Mouse (Mus musculus) embryonic facial prominence, embryonic 11.5 days (tissue): ENCODE data around the gene Rrad. TPM values are rescaled to one million over a fixed set of nuclear protein-coding genes. Genes with fewer than 3 reads are reported as not detected.

Experiments used
- ATAC-seq: fragments of 200-750 bp; cut with Nextera tagmentation; replicated peaks from 2 replicates; pipeline ENCODE4 v1.8.0; 2017; ENCODE audit warnings: low read depth; ENCODE audit not compliant: insufficient number of reproducible peaks, low FRiP score, low TSS enrichment
- DNase-seq: peaks from one replicate; pipeline ENCODE4 v3.0.0-alpha.2; 2015; ENCODE audit warnings: low spot score
- H3K27ac ChIP-seq: fragments of 300-500 bp; sonication (generic); replicated peaks from 2 replicates; pipeline ENCODE4 v1.5.1; 2014; ENCODE audit warnings: mild to moderate bottlenecking, low read depth, low read length, control low read depth
- H3K27me3 ChIP-seq: fragments of 300-500 bp; sonication (generic); 2 replicates; pipeline ENCODE4 v1.6.1; 2014; ENCODE audit warnings: mild to moderate bottlenecking, low read length, moderate library complexity, mixed read lengths; ENCODE audit not compliant: control insufficient read depth, insufficient read depth
- H3K36me3 ChIP-seq: fragments of 300-500 bp; sonication (generic); replicated peaks from 2 replicates; pipeline ENCODE4 v1.6.1; 2014; ENCODE audit warnings: low read depth, mild to moderate bottlenecking, low read length, moderate library complexity, mixed read lengths; ENCODE audit not compliant: control insufficient read depth, insufficient read depth
- H3K4me1 ChIP-seq: fragments of 300-500 bp; sonication (generic); 2 replicates; pipeline ENCODE4 v1.6.1; 2014; ENCODE audit warnings: low read length, mixed read lengths; ENCODE audit not compliant: control insufficient read depth, insufficient read depth
- H3K4me2 ChIP-seq: fragments of 300-500 bp; sonication (generic); 2 replicates; pipeline ENCODE4 v1.6.1; 2014; ENCODE audit warnings: low read depth, mild to moderate bottlenecking, control low read depth, low read length, moderate library complexity
- H3K4me3 ChIP-seq: fragments of 300-500 bp; sonication (generic); 2 replicates; pipeline ENCODE4 v1.5.1; 2014; ENCODE audit warnings: low read depth, low read length, control low read depth
- H3K9ac ChIP-seq: fragments of 300-500 bp; sonication (generic); replicated peaks from 2 replicates; pipeline ENCODE4 v1.6.1; 2014; ENCODE audit warnings: mild to moderate bottlenecking, control low read depth, low read length
- H3K9me3 ChIP-seq: fragments of 300-500 bp; sonication (generic); replicated peaks from 2 replicates; pipeline ENCODE4 v1.6.1; 2016; ENCODE audit warnings: mild to moderate bottlenecking, low read length, inconsistent platforms, mixed read lengths; ENCODE audit not compliant: control insufficient read depth
- WGBS: fragments of 180-500 bp; shearing (Covaris S2); extraction: QIAGEN DNeasy Blood & Tissue Kit; methylation state at CpG from one replicate; pipeline ENCODE4 v1.1.7; 2014; 5-methylcytosine and 5-hydroxymethylcytosine counted together
- polyA plus RNA-seq: library from polyadenylated mRNA; unstranded; fragments of >200 nt; fragmentation: Nextera tagmentation; extraction: Ambion mirVana; gene quantifications from 2 replicates; pipeline ENCODE4 v1.2.1, GENCODE M21; 2014

Gene Rrad
- polyA plus RNA-seq, 1 experiment from 2014 or later: 3.6 TPM

DNA sequence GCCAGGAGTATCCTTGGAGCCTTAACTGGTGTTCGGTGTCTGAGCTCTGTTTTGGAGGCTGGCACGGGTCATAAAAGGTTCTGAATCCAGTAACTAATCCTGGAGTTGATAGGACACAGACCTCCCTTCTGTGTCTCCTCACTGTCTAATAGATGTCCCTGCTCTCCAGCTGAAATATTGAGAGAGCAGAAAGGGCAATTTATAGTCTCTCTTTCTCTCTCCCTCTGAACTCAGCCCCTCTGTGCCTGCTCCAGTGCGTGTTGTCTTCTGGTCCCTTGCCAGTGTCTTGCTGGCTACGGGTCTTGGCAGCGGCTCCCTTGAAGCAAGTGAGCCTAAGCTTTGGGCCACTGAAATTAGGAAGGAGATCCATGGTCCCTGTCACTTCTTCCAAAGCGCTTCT is 33.5 kb downstream of the Rrad start:
- peaks cover 2% of the 10 kb centered on the region; the same call in 1 of the 2 replicates for H3K4me1 ChIP-seq
- H3K9me3 ChIP-seq: no peaks in the 10 kb centered on the region
- H3K4me2 ChIP-seq: no peak overlapping the region
- no peaks in the 10 kb centered on the region for H3K27me3 ChIP-seq
- no peak for ATAC-seq
- 90% methylated on average over 6 of the region's 6 CpGs for WGBS
- peaks cover 8% of the 10 kb centered on the region for H3K36me3 ChIP-seq
- DNase-seq: no peak
- no peak overlapping the region for H3K4me3 ChIP-seq
- H3K9ac ChIP-seq: no peak overlapping the region
- H3K27ac ChIP-seq: no peak overlapping the region

- H3K27ac ChIP-seq: no peak overlapping the region
- no peaks in the 10 kb centered on the region for H3K27me3 ChIP-seq
- DNase-seq (no peak), ATAC-seq (no peak)
- H3K4me1 ChIP-seq: no peaks in the 10 kb centered on the region
- no peak overlapping the region for H3K9ac ChIP-seq
- no peak overlapping the region for H3K4me3 ChIP-seq
- peaks cover 8% of the 10 kb centered on the region for H3K36me3 ChIP-seq
- no peak overlapping the region for H3K4me2 ChIP-seq
- 85% methylated on average over 21 of the region's 21 CpGs for WGBS
- H3K9me3 ChIP-seq: no peaks in the 10 kb centered on the region
Measured at GRCm38 (mm10) chr8:104595773-104596536, 35.2 kb downstream of the Rrad start.

DNA sequence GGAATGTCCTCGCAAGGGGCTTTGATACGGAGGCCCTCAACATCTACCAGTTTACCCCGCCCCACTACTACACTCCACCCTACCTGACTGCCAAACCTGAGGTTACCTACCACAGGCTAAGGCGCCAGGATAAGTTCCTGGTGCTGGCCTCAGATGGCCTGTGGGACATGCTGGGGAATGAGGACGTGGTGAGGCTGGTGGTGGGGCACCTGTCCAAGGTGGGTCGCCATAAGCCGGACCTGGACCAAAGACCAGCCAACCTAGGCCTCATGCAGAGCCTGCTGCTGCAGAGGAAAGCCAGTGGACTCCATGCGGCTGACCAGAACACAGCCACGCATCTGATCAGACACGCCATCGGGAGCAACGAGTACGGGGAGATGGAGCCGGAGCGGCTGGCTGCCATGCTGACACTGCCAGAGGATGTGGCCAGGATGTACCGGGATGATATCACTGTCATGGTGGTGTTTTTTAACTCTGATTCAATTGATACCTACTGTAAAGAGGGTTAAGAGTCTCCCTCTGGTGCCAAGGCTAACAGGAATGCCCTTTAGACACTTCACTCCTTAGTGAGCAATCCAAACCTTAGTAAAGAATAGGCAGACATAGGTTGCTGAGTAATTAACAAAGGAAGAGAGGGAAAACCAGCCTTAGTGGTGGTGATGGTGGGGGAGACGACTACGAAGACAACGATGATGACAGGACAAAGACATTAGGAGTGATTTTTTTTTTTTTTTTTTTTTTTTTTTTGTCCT is 36.3 kb downstream of the Rrad start:
- ATAC-seq (no peak), DNase-seq (no peak)
- no peaks in the 10 kb centered on the region for H3K27me3 ChIP-seq
- no peaks in the 10 kb centered on the region for H3K4me1 ChIP-seq
- H3K9me3 ChIP-seq: no peaks in the 10 kb centered on the region
- H3K4me3 ChIP-seq: no peak overlapping the region
- 96% methylated on average over 19 of the region's 19 CpGs for WGBS
- no peak overlapping the region for H3K4me2 ChIP-seq
- H3K36me3 ChIP-seq: peaks cover 8% of the 10 kb centered on the region
- no peak overlapping the region for H3K27ac ChIP-seq
- H3K9ac ChIP-seq: no peak overlapping the region

DNA sequence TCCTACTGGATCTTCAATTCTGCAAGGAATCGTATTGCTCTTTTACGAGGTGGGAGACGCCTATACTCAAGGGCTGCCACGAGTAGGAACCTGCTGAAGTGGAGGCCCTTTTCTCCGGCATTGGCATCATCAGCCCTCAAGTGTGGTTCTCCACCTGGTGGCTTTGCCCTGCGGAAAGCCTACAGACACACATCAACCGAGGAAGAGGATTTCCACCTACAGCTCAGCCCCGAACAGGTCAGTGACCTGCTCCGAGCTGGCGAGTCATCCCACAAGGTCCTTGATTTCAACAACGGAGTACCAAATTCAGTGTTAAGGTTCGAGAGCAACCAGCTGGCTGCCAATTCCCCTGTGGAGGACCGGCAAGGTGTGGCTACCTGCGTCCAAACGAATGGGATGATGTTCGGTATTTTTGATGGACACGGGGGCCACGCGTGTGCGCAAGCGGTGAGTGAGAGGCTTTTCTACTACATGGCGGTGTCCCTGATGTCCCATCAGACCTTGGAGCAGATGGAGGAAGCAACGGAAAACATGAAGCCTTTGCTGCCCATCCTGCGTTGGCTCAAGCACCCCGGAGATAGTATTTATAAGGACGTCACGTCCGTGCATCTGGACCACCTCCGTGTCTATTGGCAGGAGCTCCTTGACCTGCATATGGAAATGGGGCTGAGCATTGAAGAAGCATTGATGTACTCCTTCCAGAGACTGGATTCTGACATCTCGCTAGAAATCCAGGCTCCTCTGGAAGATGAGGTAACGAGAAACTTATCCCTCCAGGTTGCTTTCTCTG is 37.4 kb downstream of the Rrad start:
- H3K4me3 ChIP-seq: no peak overlapping the region
- 93% methylated on average over 31 of the region's 31 CpGs for WGBS
- no peak overlapping the region for H3K4me2 ChIP-seq
- no peak overlapping the region for H3K9ac ChIP-seq
- H3K36me3 ChIP-seq: peaks cover 8% of the 10 kb centered on the region
- H3K27me3 ChIP-seq: no peaks in the 10 kb centered on the region
- H3K9me3 ChIP-seq: no peaks in the 10 kb centered on the region
- no peak for DNase-seq
- ATAC-seq: no peak
- H3K4me1 ChIP-seq: no peaks in the 10 kb centered on the region
- H3K27ac ChIP-seq: no peak overlapping the region

GRCm38 (mm10) chr8:104592566-104592965 is 38.6 kb downstream of the Rrad start:
- WGBS: 71% methylated on average over 6 of the region's 6 CpGs
- Histone ChIP-seq H3K9me3 (no peaks in the 10 kb centered on the region), H3K27ac (no peak overlapping the region), H3K4me3 (no peak overlapping the region), H3K4me1 (no peaks in the 10 kb centered on the region), H3K36me3 (peaks cover 8% of the 10 kb centered on the region), H3K9ac (no peak overlapping the region), H3K27me3 (no peaks in the 10 kb centered on the region), H3K4me2 (no peak overlapping the region)
- DNase-seq (no peak), ATAC-seq (no peak)

GRCm38 (mm10) chr8:104591856-104592255 is 39.3 kb downstream of the Rrad start:
- peaks cover 8% of the 10 kb centered on the region for H3K36me3 ChIP-seq
- no peak for DNase-seq
- H3K27me3 ChIP-seq: no peaks in the 10 kb centered on the region
- H3K9me3 ChIP-seq: no peaks in the 10 kb centered on the region
- H3K4me1 ChIP-seq: no peaks in the 10 kb centered on the region
- no peak overlapping the region for H3K27ac ChIP-seq
- WGBS: 2% methylated on average over 9 of the region's 9 CpGs
- peak overlapping the region; percentile 45 for H3K4me3 ChIP-seq
- peak overlapping the region; percentile 77 for H3K4me2 ChIP-seq
- ATAC-seq: no peak
- peak overlapping the region; percentile 50 for H3K9ac ChIP-seq

- DNase-seq (peak; percentile 95), ATAC-seq (peak; percentile 96)
- Histone ChIP-seq H3K9ac (peak within 1 kb of the TSS; percentile 50), H3K4me2 (peak within 1 kb of the TSS; percentile 77), H3K9me3 (no peaks in the 10 kb centered on the region), H3K27me3 (no peaks in the 10 kb centered on the region), H3K27ac (no peak within 1 kb of the TSS), H3K4me3 (peak within 1 kb of the TSS; percentile 45), H3K36me3 (peaks cover 8% of the 10 kb centered on the region), H3K4me1 (no peaks in the 10 kb centered on the region)
- under 1% methylated on average over 44 of the region's 44 CpGs for WGBS
Measured at GRCm38 (mm10) chr8:104591133-104591834, 39.8 kb downstream of the Rrad start, which contains the start of gene Pdp2. TSS of gene Pdp2 (plus strand) at chr8:104591451.
